Mouse (Mus musculus): ENCODE measurements around the gene Apom.

DNA sequence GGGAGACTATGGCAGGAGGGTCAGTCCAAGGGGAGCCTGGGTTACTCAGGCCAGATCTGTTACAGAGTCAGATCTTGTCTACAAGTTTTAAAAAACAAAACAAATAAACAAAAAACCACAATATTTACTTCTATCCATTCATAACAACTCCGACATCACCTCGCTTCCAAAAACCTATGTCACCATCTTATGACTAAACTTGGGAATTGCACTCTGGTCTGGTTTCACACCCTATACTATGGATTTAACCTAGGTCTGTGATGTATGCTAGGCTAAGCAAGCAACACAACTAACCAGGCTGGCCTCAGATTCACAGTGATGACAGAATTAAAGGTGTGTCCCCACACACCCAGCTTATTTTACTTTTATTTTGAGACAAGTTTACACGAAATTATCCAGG, 25.3 kb downstream of the Apom start:
- TF ChIP-seq POLR2A (IDR thresholded peaks at IDR 0.05; ENCODE audit: control insufficient read depth in 1 of 2, insufficient read depth in 1 of 2, low read depth in 1 of 2, low read length in 2 of 2, poor library complexity in 1 of 2) (no peak), CTCF (IDR thresholded peaks at IDR 0.05 in 2 of 3, conservative IDR thresholded peaks at IDR 0.05 in 1 of 3; ENCODE audit: control insufficient read depth in 1 of 3, insufficient read depth in 1 of 3, low read depth in 2 of 3, low read length in 3 of 3, poor library complexity in 1 of 3, severe bottlenecking in 1 of 3) (peak in 1 of 3 experiments; percentile 51; a peak in 2 of 6 replicates), ZMIZ1 (IDR thresholded peaks at IDR 0.05; ENCODE audit: low read depth, low read length) (no peak), CHD2 (IDR thresholded peaks at IDR 0.05; ENCODE audit: low read length) (no peak), SIN3A (IDR thresholded peaks at IDR 0.05; ENCODE audit: low read length) (no peak), ZC3H11A (IDR thresholded peaks at IDR 0.05; ENCODE audit: low read depth, low read length) (peak; percentile 30), MYC (IDR thresholded peaks at IDR 0.05; ENCODE audit: low read depth, low read length) (no peak)
